Mouse (Mus musculus): Measurements from ENCODE around the gene Iqcc. TPM values are rescaled to one million over a fixed set of nuclear protein-coding genes. Genes with fewer than 3 reads are reported as not detected.

The Iqcc gene
- polyA plus RNA-seq (2012; fragmentation: generic; extraction: Trizol) = 10.8 TPM
- long read RNA-seq, experiment 1, transcript Iqcc-201 (5 exons, 2,639 nt) = major isoform, 6 of 17 reads
- long read RNA-seq, experiment 1, transcript Iqcc-202 (3 exons, 491 nt) = minor isoform, 5 of 17 reads
- long read RNA-seq, experiment 1, partial matches to known transcripts = 1 of 17 reads
- long read RNA-seq, experiment 1, other reads (novel, unspliced or antisense) = 5 of 17 reads
- long read RNA-seq, experiment 2, transcript Iqcc-201 (5 exons, 2,639 nt) = major isoform, 42 of 58 reads
- long read RNA-seq, experiment 2, partial matches to known transcripts = 4 of 58 reads
- long read RNA-seq, experiment 2, other reads (novel, unspliced or antisense) = 12 of 58 reads

GRCm38 (mm10) chr4:129618786-129619691 is at the start of gene Iqcc:
TSS of gene Iqcc (minus strand) at chr4:129619099.
- Histone ChIP-seq H3K4me3 (ENCODE audit: insufficient read depth, poor library complexity, severe bottlenecking) (peak within 1 kb of the TSS; percentile 63), H3K79me3 (ENCODE audit: low read depth) (peaks cover 4% of the 10 kb centered on the region), H3K79me2 (ENCODE audit: control insufficient read depth, insufficient read depth) (peaks cover 8% of the 10 kb centered on the region), H3K36me3 (ENCODE audit: control insufficient read depth, insufficient read depth) (peaks cover 12% of the 10 kb centered on the region), H3K27me3 (ENCODE audit: control insufficient read depth, insufficient read depth, insufficient read length) (no peaks in the 10 kb centered on the region), H3ac (ENCODE audit: control insufficient read depth, insufficient read length, low read depth) (peak within 1 kb of the TSS; percentile 72)
- TF ChIP-seq MYOD1 (IDR thresholded peaks at IDR 0.05; ENCODE audit: control insufficient read depth, insufficient read length, low read depth) (peak; percentile 8), FOSL1 (IDR thresholded peaks at IDR 0.05; ENCODE audit: insufficient read depth, low read length, poor library complexity, severe bottlenecking) (no peak), CEBPB (IDR thresholded peaks at IDR 0.05; ENCODE audit: low read depth) (no peak), CTCF (IDR thresholded peaks at IDR 0.05; ENCODE audit: control insufficient read depth, insufficient read depth, insufficient read length) (no peak)

GRCm38 (mm10) chr4:129662255-129662813 is 43.4 kb upstream of the Iqcc start:
- Histone ChIP-seq H3ac (ENCODE audit: control insufficient read depth, insufficient read length, low read depth) (no peak overlapping the region), H3K79me2 (ENCODE audit: control insufficient read depth, insufficient read depth) (peaks cover 51% of the 10 kb centered on the region), H3K27me3 (ENCODE audit: control insufficient read depth, insufficient read depth, insufficient read length) (no peaks in the 10 kb centered on the region), H3K79me3 (ENCODE audit: low read depth) (peaks cover 23% of the 10 kb centered on the region), H3K36me3 (ENCODE audit: control insufficient read depth, insufficient read depth) (peaks cover 55% of the 10 kb centered on the region), H3K4me3 (ENCODE audit: insufficient read depth, poor library complexity, severe bottlenecking) (no peak overlapping the region)
- TF ChIP-seq MYOD1 (IDR thresholded peaks at IDR 0.05; ENCODE audit: control insufficient read depth, insufficient read length, low read depth) (no peak), MYOG (IDR thresholded peaks at IDR 0.05; ENCODE audit: control insufficient read depth, extremely low read depth, insufficient read length) (no peak), USF1 (IDR thresholded peaks at IDR 0.05; ENCODE audit: low read depth) (no peak), CEBPB (IDR thresholded peaks at IDR 0.05; ENCODE audit: low read depth) (no peak), FOSL1 (IDR thresholded peaks at IDR 0.05; ENCODE audit: insufficient read depth, low read length, poor library complexity, severe bottlenecking) (no peak), MAX (IDR thresholded peaks at IDR 0.05) (no peak), CTCF (IDR thresholded peaks at IDR 0.05; ENCODE audit: control insufficient read depth, insufficient read depth, insufficient read length) (no peak)

GRCm38 (mm10) chr4:129661584-129661983 is 42.7 kb upstream of the Iqcc start:
- Histone ChIP-seq H3K79me3 (ENCODE audit: low read depth) (peaks cover 17% of the 10 kb centered on the region), H3K36me3 (ENCODE audit: control insufficient read depth, insufficient read depth) (peaks cover 61% of the 10 kb centered on the region), H3K27me3 (ENCODE audit: control insufficient read depth, insufficient read depth, insufficient read length) (no peaks in the 10 kb centered on the region), H3K79me2 (ENCODE audit: control insufficient read depth, insufficient read depth) (peaks cover 43% of the 10 kb centered on the region), H3K4me3 (ENCODE audit: insufficient read depth, poor library complexity, severe bottlenecking) (no peak overlapping the region), H3ac (ENCODE audit: control insufficient read depth, insufficient read length, low read depth) (no peak overlapping the region)
- no peak for TF ChIP-seq MAX (IDR thresholded peaks at IDR 0.05)

GRCm38 (mm10) chr4:129654770-129655169 is 35.9 kb upstream of the Iqcc start:
- peaks cover 96% of the 10 kb centered on the region for H3K36me3 ChIP-seq (ENCODE audit: control insufficient read depth, insufficient read depth)
- H3ac ChIP-seq (ENCODE audit: control insufficient read depth, insufficient read length, low read depth) = no peak overlapping the region
- H3K79me3 ChIP-seq (ENCODE audit: low read depth) = no peaks in the 10 kb centered on the region
- no peaks in the 10 kb centered on the region for H3K79me2 ChIP-seq (ENCODE audit: control insufficient read depth, insufficient read depth)
- H3K27me3 ChIP-seq (ENCODE audit: control insufficient read depth, insufficient read depth, insufficient read length) = no peaks in the 10 kb centered on the region
- H3K4me3 ChIP-seq (ENCODE audit: insufficient read depth, poor library complexity, severe bottlenecking) = no peak overlapping the region
- TF ChIP-seq MAX (IDR thresholded peaks at IDR 0.05) = no peak
- TF ChIP-seq CTCF (IDR thresholded peaks at IDR 0.05; ENCODE audit: control insufficient read depth, insufficient read depth, insufficient read length) = no peak
- TF ChIP-seq CEBPB (IDR thresholded peaks at IDR 0.05; ENCODE audit: low read depth) = no peak
- TF ChIP-seq MYOG (IDR thresholded peaks at IDR 0.05; ENCODE audit: control insufficient read depth, extremely low read depth, insufficient read length) = no peak
- TF ChIP-seq MYOD1 (IDR thresholded peaks at IDR 0.05; ENCODE audit: control insufficient read depth, insufficient read length, low read depth) = no peak
- TF ChIP-seq USF1 (IDR thresholded peaks at IDR 0.05; ENCODE audit: low read depth) = no peak
- no peak for TF ChIP-seq FOSL1 (IDR thresholded peaks at IDR 0.05; ENCODE audit: insufficient read depth, low read length, poor library complexity, severe bottlenecking)

GRCm38 (mm10) chr4:129650359-129650758 is 31.5 kb upstream of the Iqcc start:
- Histone ChIP-seq H3K27me3 (ENCODE audit: control insufficient read depth, insufficient read depth, insufficient read length) (no peaks in the 10 kb centered on the region), H3K36me3 (ENCODE audit: control insufficient read depth, insufficient read depth) (peaks cover 94% of the 10 kb centered on the region), H3K79me3 (ENCODE audit: low read depth) (no peaks in the 10 kb centered on the region), H3K4me3 (ENCODE audit: insufficient read depth, poor library complexity, severe bottlenecking) (no peak overlapping the region), H3K79me2 (ENCODE audit: control insufficient read depth, insufficient read depth) (no peaks in the 10 kb centered on the region), H3ac (ENCODE audit: control insufficient read depth, insufficient read length, low read depth) (no peak overlapping the region)
- TF ChIP-seq MAX (IDR thresholded peaks at IDR 0.05) (no peak), USF1 (IDR thresholded peaks at IDR 0.05; ENCODE audit: low read depth) (no peak), CTCF (IDR thresholded peaks at IDR 0.05; ENCODE audit: control insufficient read depth, insufficient read depth, insufficient read length) (no peak), FOSL1 (IDR thresholded peaks at IDR 0.05; ENCODE audit: insufficient read depth, low read length, poor library complexity, severe bottlenecking) (no peak), MYOG (IDR thresholded peaks at IDR 0.05; ENCODE audit: control insufficient read depth, extremely low read depth, insufficient read length) (no peak), MYOD1 (IDR thresholded peaks at IDR 0.05; ENCODE audit: control insufficient read depth, insufficient read length, low read depth) (no peak), CEBPB (IDR thresholded peaks at IDR 0.05; ENCODE audit: low read depth) (no peak)
